Mouse (Mus musculus) kidney, postnatal 25 days (tissue): ENCODE results near the gene Tmem209.

Source experiments
- DNase-seq, 2 experiments: peaks; one replicate each; pipeline ENCODE4 v3.0.0; 2021; ENCODE audit warnings: mixed read lengths in 2 of 2

Gene Tmem209

GRCm38 (mm10) chr6:30509265-30510239 is at the start of gene Tmem209, which contains the start of gene Ssmem1:
Tmem209 (minus strand) TSS chr6:30509783.
Ssmem1 (plus strand) TSS chr6:30509849.
- DNase-seq: peak; percentile 100

DNA sequence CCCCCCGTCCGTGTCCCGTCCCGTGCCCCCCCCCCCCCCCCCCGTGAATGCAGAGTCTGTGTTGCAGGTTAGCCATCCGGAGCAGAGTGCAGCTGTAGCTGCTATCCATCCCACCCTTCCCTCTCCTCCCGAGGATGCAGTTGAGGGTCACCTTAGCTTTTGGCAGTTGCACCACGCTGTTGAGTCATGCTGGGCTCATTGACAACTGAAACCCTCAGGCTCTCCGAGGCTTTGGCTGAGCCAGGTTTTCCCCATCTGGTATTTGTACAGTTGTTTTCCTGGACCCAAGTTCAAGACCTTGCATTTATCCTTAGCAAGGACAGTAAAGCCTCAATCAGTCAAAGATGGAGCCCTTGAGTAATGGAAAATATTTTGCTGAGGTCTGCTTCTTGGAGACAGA is 46.5 kb upstream of the Tmem209 start:
- no peak for DNase-seq

DNA sequence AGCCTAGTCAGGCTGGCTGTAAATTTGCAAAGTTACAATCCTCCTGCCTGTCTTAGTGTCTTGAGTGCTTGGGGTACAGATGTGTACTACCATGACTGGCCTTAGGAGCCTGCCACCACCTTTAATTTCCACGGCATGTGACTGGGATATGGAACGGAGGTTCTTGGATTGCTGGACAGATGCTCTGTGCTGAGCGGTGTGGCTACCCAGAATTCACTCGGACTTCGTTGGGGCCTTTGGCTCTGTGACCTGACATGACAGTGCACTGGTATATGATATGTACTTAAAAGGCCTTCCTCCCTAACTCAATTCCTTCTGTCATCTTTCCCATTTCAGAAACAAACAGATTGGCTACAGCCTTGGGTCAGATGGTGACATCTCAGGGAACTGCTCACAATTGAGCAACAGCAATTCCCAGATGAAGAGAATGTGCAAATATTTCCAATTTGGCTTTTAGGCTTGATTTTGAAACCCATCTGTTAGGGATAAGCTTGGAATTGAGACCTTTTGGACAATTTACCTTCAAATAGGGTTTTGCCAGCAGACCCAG is 45.1 kb upstream of the Tmem209 start:
- DNase-seq: no peak

- DNase-seq: no peak
Measured at GRCm38 (mm10) chr6:30554092-30554491, 44.5 kb upstream of the Tmem209 start.

GRCm38 (mm10) chr6:30553381-30554010 is 43.9 kb upstream of the Tmem209 start:
- no peak for DNase-seq

DNA sequence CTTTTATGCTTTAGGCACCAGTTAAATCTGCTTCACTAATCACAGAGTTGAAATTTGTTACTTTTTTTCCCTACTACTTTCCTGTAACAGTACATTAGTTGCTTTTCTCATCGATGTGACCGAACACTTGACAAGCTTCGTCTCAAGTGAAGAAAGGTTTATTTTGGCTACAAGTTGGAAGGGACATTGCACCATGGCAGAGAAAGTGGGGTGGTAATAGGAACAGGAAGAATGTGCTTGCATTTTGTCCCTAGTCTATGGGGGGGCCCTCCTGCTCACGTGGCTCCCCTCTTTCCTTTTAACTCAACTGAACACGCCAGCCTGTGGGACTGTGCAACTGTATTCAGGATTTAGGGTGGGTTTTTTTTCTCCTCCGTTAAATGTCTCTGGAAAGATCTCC is 43.0 kb upstream of the Tmem209 start:
- no peak for DNase-seq

DNA sequence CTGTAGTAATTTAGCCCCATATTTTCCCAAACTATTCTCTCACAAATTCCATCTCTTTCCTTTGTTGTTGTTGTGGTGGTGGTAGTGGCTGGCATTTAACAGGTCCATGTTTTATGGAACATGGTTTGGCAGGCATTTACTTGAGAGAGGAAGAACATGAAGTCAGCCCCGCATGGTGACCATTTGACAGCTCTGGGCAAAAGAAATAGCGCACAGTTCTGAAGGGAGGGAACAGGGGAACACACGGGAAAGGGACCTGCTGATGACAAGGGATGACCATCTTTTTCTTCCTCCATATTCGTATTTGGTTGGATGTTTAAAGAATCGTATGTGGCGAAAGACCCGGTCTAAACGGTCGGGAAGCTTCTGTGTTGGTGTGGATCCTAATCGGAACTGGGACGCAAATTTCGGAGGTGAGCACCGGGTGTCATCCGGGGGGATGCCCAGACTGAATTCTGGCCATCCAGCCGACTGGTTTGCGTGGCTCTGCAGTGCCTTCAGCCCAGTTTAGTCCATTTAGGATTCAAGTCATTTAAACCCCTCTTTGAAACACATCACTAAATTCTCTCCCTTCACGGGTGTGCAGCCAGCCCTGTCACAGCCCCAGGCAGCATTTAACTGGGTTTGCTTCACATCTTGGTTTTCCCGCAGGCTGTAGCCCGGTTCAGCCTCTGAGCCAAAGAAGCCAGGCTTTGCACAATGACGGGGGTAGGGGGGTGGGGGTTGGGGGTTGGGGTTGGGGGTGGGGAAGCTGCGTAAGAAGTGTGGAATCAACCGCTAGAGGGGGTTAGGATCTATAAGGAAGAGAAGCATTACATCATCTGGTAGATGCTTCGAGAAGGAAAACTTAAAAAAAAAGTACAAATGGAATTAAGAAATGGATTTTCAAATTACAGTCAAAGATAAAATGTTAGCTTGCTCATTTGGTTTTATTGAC is 42.3 kb upstream of the Tmem209 start:
- no peak for DNase-seq

GRCm38 (mm10) chr6:30551193-30551515 is 41.6 kb upstream of the Tmem209 start:
- DNase-seq: no peak

DNA sequence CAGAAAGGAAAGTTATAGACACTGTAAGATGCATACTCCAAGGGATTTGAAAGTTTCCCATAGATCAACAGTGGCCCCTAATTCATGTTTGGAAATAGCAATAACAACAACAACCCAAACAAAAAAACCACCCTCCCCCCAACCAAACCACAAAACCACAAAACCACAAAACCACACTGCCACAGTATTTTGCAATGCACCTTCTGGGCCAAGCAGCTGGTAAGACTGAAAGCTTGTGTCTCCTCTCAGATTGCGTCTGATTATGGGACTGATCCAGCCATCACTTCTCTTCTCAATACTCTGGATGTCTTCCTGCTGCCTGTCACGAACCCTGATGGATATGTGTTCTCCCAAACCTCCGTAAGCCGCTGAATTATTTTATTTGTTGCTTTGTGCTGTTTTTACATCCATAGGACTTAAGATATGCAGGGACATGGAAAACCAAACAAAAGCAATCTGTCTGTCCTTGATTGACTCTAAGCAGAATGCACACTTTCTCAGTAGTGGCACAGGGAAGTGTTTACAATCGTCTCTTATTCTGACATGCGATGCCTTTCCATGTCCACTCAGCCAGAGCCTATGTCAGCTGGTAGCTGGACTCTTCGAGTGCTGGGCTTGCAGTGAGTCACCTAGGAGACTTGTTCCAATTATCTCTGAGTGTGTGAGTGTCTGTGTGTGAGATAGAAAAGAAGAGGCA is 41.1 kb upstream of the Tmem209 start:
- no peak for DNase-seq

DNA sequence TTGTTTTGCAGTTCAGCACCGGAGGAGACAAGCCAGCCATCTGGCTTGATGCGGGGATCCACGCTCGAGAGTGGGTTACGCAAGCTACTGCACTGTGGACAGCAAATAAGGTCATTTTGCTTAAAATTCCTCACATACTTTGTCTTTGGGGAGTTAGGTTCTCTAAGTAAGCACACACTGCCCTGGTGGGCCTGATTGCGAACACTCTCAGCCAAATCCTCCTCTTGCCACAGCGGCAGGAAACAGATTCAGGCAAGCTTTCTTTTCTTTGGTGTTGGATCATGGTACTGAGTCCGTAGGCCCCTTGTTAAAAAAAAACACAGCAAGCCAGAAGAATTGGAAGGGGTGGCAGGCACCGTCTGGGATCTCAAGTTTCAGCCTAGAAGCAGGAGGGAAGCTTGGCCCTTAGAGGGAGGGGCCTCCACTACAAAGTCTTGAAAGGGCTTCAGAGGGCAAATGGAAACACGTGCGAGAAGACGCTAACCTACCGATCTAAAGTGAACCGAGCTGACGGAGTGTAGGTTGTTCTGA is 39.7 kb upstream of the Tmem209 start:
- DNase-seq: no peak

- DNase-seq: no peak
Measured at GRCm38 (mm10) chr6:30547656-30548306, 38.2 kb upstream of the Tmem209 start.

DNA sequence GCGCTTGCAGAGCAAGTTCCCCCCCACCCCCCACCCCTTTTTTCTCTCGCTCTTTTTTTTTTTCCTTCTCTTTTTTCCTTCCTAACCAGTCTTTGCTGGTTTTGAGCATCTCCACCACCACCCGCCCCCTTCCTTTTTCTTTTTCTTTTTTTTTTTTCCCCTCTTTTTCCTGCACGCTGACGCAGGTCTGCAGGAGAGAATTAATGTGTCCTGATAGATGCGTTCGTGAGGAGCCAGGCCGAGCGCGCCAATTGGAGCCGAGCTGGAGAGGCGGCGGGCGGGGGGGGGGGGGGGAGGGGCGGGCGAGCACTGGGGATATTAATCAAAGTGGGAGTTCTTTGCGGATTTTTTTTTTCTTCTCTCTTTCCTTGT is 37.7 kb upstream of the Tmem209 start:
- peak; percentile 34 to 51 for DNase-seq

GRCm38 (mm10) chr6:30546571-30547273 is 37.1 kb upstream of the Tmem209 start:
- DNase-seq: no peak

DNA sequence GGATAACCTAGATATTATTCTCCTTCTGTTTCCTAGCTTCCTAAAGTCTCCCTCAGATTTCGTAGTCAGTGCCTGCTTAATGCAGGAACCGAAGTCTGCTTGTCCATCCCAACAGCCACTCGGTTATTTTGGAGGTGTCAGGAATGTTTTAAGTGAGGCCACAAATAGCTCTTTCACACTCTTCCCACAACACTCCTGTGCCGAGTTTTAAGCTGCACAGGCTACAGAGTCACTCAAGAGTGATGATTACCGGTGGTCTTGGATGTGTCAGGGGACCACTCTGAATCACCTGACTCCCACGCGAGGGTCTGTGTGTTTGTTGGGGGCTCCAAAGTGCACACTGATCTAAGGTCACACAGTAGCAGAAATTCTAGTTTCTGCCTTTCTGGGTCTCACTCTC is 36.1 kb upstream of the Tmem209 start:
- no peak for DNase-seq

DNA sequence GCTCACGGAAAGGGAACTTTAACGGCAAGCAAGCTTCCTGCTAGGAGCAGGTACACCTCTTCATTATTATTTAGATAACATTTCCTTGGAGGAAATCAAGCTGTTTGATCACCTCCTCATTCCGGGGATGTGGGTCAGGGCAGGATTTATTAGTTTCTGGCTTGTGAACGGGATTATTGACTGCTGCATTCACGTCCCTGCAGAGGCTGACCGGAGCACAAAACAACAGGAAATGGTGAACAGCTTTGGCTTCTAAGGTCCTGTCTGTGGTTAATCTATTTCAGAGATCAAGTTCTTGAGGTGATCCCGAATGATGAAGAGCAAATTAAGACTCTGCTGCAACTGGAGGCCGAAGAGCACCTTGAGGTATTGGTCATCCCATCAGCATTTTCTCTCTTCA is 34.3 kb upstream of the Tmem209 start:
- no peak for DNase-seq

- no peak for DNase-seq
Measured at GRCm38 (mm10) chr6:30543077-30543476, 33.5 kb upstream of the Tmem209 start.

DNA sequence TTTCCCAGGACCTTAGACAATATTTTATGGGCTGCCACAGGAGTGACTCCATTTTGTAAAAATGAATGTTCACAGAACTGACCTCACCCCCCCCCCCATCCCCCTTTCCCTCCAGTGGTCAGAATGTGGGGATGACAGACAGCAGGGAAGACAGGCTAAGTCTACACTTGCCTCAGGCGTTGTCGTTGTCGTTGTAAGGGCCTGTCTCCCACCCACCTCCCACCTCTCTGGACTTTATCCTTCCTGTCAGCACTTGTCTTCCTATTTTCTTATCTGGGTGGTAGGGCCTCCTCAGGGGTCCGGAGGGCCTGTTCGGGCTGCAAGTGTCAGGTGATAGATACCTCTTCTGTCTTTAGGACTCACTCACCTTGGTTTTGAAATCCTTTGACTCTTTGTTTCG is 32.7 kb upstream of the Tmem209 start:
- no peak for DNase-seq

DNA sequence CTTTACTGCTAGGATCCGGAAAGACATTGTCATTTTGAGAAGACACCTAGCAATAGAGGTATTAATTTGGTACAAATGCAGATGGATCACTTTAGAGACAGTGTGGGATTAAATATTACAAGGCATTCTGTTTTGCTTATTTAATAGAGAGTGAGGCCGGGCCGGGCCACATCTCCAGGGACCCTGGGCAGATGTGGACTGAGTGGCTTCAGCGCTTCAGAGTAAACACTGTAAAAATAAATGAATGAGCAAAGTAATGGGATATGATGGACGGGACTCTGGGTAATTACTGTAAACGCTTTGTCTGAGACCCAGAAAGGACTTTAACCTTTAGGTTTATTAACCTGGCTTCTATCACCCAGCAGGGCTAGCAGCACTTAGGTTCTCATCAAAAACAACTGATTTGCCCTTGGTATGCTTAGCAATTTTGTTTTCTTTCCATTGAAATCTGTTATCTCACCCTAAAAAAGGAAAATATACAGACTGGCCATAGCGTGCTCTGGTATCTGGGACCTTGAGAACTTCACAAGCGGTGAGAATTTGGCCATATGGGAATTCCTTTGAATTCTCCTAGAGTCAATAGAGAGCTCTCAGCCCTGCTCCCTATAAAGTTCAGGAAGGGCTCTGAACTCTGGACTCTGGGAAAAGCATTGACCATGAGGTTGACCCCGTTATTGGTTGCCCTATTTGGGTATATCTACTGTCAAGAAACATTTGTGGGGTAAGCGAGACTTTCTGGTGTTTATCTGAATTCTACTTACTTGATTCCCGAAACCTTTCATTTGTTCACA is 31.6 kb upstream of the Tmem209 start, which contains the start of gene Cpa2:
Cpa2 (plus strand) TSS at position 574 of the 791 bp plus-strand sequence.
- DNase-seq: no peak

DNA sequence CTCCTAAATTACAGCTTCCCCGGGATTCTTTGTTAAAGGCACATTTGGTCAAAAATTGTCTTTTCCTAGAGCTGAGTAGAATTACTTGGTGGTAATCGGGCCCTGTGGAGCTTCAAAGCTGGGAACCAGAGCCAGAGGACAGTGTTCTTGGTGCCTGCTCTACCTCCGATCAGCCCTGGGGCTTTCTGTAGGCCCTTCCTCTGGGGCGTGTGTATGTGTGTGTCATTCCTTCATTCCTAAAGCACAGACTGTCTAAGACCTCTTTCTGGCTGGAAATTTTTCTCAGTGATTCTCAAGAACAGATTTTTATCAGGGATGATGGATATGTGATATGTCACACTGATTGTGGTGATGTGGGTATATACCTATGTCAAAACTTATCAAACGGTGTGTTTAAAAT is 29.2 kb upstream of the Tmem209 start:
- DNase-seq: no peak

- no peak for DNase-seq
Measured at GRCm38 (mm10) chr6:30538240-30538639, 28.7 kb upstream of the Tmem209 start.
